Mouse (Mus musculus) regulatory T cell (primary cell): ENCODE results near the gene Map7d2.

Experiments
- in situ Hi-C: fragments of 300-600 bp; cut with MboI, MseI; formaldehyde crosslinking; loops from one replicate; pipeline ENCODE4 v1.15.1; 2025; ENCODE audit warnings: high pct_unique_total_duplicates

Gene Map7d2

DNA sequence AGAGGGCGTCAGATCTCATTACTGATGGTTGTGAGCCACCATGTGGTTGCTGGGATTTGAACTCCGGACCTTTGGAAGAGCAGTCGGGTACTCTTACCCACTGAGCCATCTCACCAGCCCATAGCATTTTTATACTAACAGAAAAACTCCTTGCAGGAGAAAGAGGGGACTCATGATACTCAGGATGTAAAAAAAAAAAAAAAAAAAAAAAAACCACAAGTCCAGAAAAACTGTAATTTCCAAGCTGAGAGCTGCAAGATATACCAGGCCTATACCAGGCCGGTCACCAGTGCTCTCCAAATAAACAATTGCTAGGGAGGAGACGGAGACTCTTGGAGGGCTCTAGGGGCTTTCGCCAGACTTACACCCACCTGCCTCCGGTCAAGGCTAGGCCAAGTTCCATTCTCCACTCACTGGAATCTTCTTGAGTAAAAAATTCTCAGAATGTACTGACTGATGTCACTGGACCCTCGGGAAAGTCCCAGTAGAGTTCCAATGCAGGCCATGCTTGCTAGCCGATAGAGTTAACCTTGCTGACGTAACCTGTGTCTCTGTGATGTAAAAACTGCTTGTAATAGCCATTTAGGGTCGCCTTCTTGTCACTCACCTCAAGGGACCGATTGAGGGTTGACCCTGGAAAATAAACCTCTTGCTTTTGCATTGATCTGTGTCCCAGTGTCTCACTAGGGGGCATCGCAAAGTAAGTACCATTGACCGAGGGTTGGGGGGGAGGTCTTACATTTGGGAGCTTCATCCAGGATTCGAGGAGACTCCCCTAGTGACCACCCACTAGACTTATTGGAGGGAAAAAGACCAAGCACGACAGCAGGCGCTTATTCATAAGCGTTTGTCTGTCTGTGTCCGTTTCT lies 95.7 kb downstream of the Map7d2 start:
- in situ Hi-C loops, result loop anchor here (10.0 kb wide), 1 partner anchor 885 kb away; no protein-coding TSS in a partner anchor

DNA sequence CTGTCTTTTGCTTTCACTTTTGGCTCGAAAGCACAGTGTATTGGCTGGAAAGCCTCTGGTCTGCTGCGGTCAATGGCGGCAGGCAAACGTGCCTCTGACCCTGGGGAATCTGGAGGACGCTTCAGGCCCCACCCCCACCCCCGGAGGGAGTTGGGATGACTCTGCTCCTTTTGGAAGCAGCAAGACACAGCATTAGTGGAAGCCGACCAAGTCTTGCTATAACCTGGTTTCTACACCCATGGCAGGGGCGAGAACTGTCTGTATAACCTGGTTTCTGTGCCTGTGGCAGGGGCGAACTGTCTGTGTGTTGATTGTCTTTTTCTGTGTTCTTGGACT lies 96.3 kb downstream of the Map7d2 start:
- in situ Hi-C loops, result loop anchor here (10.0 kb wide), 1 partner anchor 886 kb away; no protein-coding TSS in a partner anchor

DNA sequence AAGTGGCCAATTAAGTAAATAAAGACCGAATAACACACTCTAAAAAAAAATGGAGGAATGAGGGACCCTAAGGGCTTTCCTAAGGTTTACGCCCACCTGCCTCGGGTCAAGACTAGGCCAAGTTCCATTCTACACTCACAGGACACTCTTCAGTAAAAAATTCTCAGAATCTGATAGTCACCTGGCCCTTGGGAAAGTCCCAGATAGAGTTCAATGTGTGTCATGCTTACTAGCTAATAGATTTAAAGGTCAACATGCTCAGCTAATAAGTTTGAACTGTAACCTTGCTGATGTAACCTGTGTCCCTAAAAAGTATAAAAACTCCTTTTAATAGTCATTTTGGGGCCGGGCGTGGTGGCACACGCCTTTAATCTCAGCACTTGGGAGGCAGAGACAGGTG lies 101.2 kb downstream of the Map7d2 start:
- in situ Hi-C loops, result loop anchor here (10.0 kb wide), 1 partner anchor 891 kb away; no protein-coding TSS in a partner anchor

DNA sequence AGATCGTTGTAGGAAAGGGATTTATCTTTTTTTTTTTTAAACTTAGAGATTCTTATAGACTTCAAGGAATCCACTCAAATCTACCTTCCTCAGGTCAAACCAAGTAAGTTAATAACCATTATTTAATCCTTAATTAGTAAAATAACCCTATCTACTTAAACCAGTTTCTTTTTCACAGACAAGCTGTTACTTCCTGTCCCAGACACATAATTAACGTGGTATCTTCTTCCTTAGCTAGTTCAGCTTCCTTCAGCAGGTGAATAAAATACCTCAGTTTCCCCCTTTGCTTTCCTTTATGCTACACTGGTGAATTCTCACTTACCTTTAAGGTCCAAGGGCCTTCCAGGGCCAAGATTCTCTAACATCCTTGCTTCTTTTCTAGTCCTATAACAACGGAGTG lies 107.4 kb downstream of the Map7d2 start:
- in situ Hi-C loops, result loop anchor here (5.0 kb wide), 1 partner anchor 34 kb away; no protein-coding TSS in a partner anchor

DNA sequence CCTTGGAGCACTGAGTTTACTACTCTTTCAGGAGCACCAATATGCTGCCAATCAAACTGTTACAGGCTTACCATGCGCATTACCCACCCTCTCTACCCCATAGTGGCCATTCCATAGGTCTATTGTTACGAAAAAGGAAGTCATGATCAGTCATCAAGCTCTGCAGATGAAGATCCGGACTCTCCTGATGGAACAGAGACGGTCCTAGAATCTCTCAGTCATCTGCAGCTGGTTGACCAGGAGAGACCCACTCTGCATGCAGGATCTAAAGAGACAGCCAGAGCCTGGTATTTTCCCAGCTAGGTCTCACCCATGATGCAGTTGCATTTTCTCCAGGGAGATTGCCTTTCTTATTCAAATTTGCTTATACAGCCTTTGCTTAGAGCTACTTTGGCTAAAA lies 108.3 kb downstream of the Map7d2 start:
- in situ Hi-C loops, result loop anchor here (5.0 kb wide), 1 partner anchor 35 kb away; no protein-coding TSS in a partner anchor

DNA sequence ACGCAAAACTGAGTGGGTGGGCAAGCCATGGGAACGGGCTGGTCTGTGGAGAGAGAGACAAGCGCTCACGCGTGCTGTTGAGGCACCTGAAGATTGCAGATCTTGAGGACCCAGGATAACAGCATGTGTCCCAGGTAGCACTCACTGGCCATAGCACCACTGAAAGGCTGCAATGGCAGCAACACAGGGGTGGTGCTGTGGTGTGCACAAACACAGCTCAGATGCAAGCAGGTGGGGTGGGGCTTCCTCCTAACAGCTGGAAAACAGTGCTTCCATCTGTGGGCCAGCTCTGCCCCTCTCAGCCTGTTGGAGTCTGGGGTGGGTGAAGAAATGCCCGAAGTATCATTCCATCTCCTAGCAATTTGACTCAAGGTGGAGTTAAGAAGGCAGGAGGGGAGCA lies 112.0 kb downstream of the Map7d2 start, which contains the start of gene Bclaf3:
TSS of gene Bclaf3 (plus strand) at position 301 of the 400 bp plus-strand sequence.
- in situ Hi-C loops, result no loop called here

DNA sequence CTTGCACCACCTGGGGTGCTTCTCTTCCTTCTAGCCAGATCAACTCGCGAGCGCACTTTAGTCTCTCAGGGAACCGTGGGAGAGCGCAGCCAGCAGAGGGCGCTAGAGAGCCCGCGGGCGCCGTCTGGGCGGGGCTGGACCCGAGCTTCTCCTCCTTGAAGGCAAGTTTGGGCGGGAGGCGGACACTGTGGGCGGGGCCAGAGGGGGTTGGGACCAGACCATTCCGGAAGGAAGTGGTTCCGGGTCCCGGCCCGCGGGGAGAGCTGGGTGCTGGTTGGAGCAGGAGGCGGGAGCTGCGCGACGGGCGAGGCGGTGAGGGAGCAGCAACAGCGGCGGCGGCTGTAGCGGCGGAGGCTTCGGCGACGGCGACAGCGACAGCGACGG lies 118.0 kb downstream of the Map7d2 start:
- in situ Hi-C loops, result no loop called here

DNA sequence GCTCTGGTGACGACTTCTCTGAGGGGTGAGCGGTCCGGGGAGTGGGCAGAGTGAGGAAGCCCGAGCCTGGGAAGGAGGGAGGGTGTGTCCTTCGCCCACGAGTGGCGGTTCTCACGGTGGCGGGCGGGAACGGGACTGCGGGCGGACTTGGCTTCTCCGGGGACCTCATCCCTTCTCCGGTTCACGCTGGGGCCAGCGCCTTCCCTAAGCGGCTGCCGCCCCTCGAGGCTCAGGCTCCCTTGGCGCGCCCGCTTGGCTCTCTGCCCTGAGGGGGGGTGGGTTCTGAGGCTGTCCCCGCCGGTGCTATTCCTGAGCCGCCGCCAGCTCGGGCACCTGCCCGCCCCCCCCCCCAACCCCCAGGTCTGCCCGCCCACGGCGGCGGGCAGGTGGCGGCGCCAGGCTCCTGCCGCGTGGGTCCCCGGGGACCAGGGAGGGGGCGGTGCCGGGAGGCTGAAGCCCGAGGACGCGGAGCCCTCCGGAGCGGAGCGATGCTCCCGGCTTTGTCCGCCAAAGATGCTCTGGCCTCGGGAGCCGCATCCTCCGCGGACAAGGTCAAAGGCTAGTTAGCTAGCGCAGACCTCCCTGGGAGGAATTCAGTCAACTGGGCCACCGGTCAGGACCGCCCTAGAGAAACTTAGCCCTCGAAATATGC lies 118.6 kb downstream of the Map7d2 start:
- in situ Hi-C loops, result no loop called here

DNA sequence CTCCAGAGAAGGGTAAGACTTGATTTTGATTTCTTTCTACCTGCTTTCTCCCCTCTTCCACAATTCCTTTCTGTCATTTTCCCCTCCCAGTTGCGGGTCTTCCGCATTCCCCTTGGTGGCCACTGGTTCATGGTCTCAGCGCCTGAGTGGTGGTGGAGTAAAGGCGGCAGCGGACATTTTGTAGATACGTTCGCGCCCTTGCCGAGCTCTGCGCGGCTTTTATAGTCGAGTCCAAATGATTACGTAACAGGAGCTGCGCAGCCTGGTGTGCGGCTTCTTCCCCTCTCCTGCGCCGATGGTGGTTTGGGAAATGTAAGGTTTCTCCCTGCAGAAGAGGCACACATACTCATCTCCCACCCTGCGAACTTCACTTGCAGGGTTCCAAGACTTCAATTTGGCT lies 127.6 kb downstream of the Map7d2 start:
- in situ Hi-C loops, result no loop called here

DNA sequence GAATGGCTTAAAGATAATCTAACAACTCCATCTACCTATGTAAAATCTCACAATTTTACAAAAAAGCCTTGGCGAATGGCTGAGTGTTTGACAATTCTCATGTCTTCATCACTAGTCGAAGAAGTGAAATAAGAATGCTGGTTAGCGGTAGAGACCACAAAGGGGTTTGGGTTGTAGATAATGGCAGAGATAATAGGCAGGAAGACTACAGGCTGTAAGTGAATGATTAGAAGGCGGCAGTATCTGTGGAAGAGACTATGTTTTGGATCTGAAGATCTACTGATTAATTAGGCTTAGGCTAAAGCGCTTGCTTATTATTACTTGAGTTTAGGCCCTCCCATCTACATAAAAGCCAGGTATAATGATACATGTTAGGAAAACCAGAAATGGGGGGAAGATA lies 132.7 kb downstream of the Map7d2 start:
- in situ Hi-C loops, result no loop called here
